Mouse (Mus musculus): ENCODE data around the gene Pou2f1. TPM values are rescaled to one million over a fixed set of nuclear protein-coding genes. Genes with fewer than 3 reads are reported as not detected.

Gene Pou2f1
- total RNA-seq, 2 experiments from 2014 or later: 11.2 to 14.3 TPM

GRCm38 (mm10) chr1:165845366-165845765, 157.1 kb downstream of the Pou2f1 start:
- DNase-seq: peak; percentile 47 to 50

- DNase-seq: peak; percentile 31 to 48
These were observed 157.5 kb downstream of the Pou2f1 start for GRCm38 (mm10) chr1:165844956-165845355.

GRCm38 (mm10) chr1:165844466-165844951, 158.0 kb downstream of the Pou2f1 start:
- DNase-seq: peak; percentile 31 to 34

GRCm38 (mm10) chr1:165843586-165843985, 158.9 kb downstream of the Pou2f1 start:
- DNase-seq: no peak

- no peak for DNase-seq
These were observed 160.3 kb downstream of the Pou2f1 start for GRCm38 (mm10) chr1:165842170-165842569.

- DNase-seq: peak in 1 of 2 experiments; percentile 11
These were observed 161.8 kb downstream of the Pou2f1 start for GRCm38 (mm10) chr1:165840548-165841230.

- DNase-seq: no peak
These were observed 163.3 kb downstream of the Pou2f1 start for GRCm38 (mm10) chr1:165839201-165839600.

- DNase-seq: no peak
These were observed 164.9 kb downstream of the Pou2f1 start for GRCm38 (mm10) chr1:165837546-165837945.

- DNase-seq: peak; percentile 44 to 45
These were observed 166.0 kb downstream of the Pou2f1 start for GRCm38 (mm10) chr1:165836461-165836860.

- DNase-seq: no peak
These were observed 167.9 kb downstream of the Pou2f1 start for GRCm38 (mm10) chr1:165834633-165834975.

- DNase-seq: no peak
These were observed 168.4 kb downstream of the Pou2f1 start for GRCm38 (mm10) chr1:165833910-165834632.

GRCm38 (mm10) chr1:165833244-165833643, 169.2 kb downstream of the Pou2f1 start:
- DNase-seq: no peak

GRCm38 (mm10) chr1:165829890-165830289, 172.6 kb downstream of the Pou2f1 start:
- DNase-seq: no peak

GRCm38 (mm10) chr1:165828615-165829014, 173.9 kb downstream of the Pou2f1 start:
- no peak for DNase-seq

GRCm38 (mm10) chr1:165828173-165828572, 174.3 kb downstream of the Pou2f1 start:
- no peak for DNase-seq

- no peak for DNase-seq
These were observed 180.4 kb downstream of the Pou2f1 start for GRCm38 (mm10) chr1:165822031-165822430.

GRCm38 (mm10) chr1:165819147-165819546, 183.3 kb downstream of the Pou2f1 start:
- DNase-seq: no peak

- DNase-seq: no peak
These were observed 184.2 kb downstream of the Pou2f1 start for GRCm38 (mm10) chr1:165818145-165818860.

- DNase-seq: no peak
These were observed 185.2 kb downstream of the Pou2f1 start for GRCm38 (mm10) chr1:165817264-165817663.

- DNase-seq: no peak
These were observed 186.1 kb downstream of the Pou2f1 start for GRCm38 (mm10) chr1:165816391-165816790.

All from adrenal gland, postnatal 36 days (tissue).